Mouse (Mus musculus) bone marrow, adult 2 months (tissue): ENCODE measurements around the gene Crxos.

ENCODE experiments used
- CTCF ChIP-seq: fragments of 200-500 bp; IDR thresholded peaks from 2 replicates; pipeline ENCODE4 v1.5.1; 2011; ENCODE audit warnings: low read length, control low read depth; ENCODE audit not compliant: control insufficient read depth, insufficient read depth
- POLR2A ChIP-seq: fragments of 200-500 bp; IDR thresholded peaks from 2 replicates; pipeline ENCODE4 v1.6.1; 2011; ENCODE audit warnings: low read depth, mild to moderate bottlenecking, control low read depth, low read length, borderline replicate concordance; ENCODE audit not compliant: control insufficient read depth

DNA sequence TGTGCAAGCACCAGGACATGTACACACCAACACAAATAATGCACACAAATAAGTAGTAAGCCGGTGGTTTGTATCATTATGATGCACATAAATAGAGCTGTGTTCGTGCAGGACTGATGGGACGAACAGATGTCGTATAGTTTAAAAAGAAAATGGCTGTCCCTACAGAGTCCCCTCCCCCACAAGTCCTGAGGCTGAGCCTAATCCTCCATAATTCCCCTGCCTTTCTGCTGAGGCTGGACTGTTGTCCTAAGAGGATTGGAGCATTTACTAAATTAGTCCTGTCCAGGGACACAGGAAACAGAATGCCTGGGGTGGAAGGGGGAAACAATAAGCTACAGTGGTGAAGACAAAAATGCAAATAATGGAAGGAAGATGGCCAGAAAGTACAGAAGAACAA, 18.3 kb upstream of the Crxos start:
- TF ChIP-seq POLR2A (no peak), CTCF (no peak)
